Mouse (Mus musculus) right cerebral cortex, postnatal 10 days (tissue): Measurements from ENCODE around the gene Lyst.
A peak's percentile ranks its signal among the peaks of the same experiment; 100 is the strongest.

Experiments used
- DNase-seq, 2 experiments: peaks; one replicate each; pipeline ENCODE4 v3.0.0; 2021; ENCODE audit warnings: low spot score in 2 of 2

Lyst gene

GRCm38 (mm10) chr13:13590048-13591011, at the start of gene Lyst:
Gene Lyst, plus strand, starts transcription at chr13:13590397.
- peak; percentile 99 for DNase-seq

GRCm38 (mm10) chr13:13543073-13543472, 47.1 kb upstream of the Lyst start:
- DNase-seq, result peak; percentile 36 to 50

DNA sequence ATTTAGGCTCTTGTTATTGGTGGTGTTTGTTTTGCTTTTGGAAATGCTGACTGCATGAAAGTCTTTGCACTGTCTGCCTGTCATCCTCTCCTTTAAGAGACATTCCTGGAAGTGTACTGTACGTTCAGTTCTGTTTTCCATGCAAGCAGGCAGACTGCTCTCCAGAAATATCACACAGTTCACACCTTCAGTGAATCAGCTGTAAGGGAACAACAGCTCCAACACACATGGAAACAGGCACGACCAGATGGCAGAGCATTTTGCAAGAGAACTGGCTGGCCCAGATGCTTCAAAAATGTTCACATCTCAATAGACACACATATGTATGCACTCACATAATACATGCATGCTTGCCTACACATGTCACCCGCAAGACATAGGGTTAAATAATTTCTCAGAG, 43.4 kb upstream of the Lyst start:
- DNase-seq, result peak; percentile 81 to 92

DNA sequence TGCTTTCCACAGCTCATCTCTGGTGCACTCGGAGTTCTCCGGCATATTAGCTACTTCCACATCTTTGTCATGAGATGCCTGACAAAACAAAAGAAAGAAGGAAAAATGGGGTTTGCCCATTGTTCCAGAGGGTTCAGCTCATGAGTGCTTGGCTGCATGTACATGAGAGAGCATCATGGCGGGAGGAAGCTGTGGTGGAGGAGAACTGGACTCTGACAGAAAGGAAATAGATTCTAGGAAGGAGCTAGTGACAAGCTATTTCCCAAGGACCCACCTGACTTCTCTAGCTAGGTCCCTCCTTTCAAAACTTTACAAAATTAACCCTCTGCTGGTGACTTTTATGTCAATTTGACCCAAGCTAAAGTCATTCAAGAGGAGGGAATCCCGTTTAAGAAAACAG, 42.3 kb upstream of the Lyst start:
- DNase-seq, result no peak

GRCm38 (mm10) chr13:13548431-13549190, 41.6 kb upstream of the Lyst start:
- no peak for DNase-seq

DNA sequence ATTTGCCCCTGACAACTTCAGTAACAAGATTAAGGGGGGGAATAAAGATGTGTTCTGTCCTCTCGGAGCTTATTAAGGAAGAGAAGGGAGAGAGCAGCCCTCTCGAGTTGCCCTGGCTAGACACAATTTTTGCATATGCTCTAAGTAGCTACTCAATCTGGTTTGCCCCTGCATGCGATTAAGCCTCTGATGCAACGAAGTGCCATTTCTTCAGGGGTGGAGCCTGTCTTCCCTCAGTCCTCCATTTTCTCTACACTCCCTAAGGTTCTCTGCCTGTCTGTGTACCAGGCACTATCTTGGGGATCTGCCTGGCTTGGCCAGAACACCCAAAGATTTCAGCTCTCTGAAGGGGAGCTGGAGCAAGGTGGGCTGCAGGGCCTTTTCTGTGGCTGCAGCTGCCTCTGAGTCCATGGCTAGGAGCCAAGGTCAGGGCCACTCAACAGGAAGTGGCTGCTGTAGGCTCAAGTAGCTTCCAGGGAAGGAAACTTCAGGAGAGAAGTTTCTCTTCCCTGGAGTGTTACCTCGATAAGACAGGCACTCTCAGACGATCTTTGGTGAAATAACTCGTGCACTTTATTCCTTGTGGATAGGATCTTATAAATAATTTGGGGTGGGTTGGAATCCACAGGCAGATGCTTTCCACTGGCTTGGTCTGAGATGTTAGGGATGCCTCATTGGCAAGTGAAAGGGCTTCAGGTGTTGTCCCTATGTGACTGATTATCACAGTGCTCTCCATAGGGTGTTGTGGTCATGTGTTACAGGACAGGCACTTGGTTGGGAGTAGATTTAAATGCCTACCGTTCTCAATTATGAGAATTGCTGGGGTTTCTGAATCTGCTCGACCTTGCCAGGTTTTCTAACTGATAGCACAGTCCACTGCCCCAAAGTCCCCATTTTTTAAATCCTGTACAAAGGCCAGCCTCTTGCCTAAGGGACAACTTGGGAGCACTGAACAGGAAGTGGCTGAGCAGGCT, 40.2 kb upstream of the Lyst start:
- DNase-seq, result no peak

DNA sequence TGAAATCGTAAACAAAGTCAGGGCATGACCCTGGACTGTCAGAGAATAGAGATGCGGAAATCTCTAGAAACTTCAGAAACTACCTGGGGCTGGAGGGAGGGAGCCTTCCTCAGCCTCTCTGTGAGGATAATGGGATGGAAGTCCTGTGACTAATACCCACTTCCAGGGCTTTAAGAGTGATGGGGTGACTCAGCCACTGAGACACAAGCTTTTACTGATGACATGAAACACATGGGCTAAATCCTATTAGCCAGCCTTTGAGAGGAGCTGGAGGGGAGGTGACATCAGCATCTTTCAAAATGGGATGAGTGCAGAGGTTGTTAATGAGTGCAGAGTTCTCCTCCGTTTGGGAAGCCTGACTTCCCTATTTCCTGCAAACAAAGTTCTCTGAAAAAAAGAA, 38.2 kb upstream of the Lyst start:
- no peak for DNase-seq

DNA sequence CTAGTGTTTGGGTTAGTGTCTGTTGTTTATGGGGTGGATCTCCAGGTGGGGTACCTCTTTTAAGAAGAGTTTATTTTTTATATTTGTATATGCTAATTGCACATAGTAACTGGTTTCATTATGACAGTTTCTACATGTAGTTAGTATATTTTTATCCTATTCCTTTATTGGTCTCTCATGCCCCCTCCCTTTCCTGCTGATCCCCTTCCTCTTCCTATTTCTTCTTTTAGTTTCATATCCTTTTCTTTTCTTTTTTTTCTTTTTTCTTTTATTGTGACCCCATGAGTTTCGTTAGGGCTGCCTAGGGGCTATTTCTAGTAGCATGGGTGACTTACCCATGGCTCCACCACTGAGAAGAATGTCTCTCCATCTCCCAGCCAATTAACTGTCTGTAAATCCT, 36.5 kb upstream of the Lyst start:
- DNase-seq, result no peak

DNA sequence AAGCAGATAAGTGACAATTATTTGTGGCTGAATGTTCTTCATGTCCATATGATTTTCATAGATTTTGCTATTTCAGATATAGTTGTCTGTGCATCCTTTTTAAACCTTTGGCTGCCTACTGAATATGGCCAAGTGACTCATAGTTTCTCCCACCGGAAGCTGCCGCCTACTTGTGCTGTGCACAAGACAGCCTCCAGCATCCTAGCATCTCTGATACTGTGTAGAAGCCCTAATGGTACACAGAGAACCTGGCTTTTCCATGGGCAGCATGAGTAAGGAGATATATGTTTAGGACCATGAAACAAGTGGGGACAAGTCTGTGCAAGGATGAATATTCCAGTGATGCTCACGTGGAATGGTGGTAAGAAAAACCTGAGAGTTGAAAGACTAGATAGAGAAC, 35.0 kb upstream of the Lyst start:
- DNase-seq, result no peak

DNA sequence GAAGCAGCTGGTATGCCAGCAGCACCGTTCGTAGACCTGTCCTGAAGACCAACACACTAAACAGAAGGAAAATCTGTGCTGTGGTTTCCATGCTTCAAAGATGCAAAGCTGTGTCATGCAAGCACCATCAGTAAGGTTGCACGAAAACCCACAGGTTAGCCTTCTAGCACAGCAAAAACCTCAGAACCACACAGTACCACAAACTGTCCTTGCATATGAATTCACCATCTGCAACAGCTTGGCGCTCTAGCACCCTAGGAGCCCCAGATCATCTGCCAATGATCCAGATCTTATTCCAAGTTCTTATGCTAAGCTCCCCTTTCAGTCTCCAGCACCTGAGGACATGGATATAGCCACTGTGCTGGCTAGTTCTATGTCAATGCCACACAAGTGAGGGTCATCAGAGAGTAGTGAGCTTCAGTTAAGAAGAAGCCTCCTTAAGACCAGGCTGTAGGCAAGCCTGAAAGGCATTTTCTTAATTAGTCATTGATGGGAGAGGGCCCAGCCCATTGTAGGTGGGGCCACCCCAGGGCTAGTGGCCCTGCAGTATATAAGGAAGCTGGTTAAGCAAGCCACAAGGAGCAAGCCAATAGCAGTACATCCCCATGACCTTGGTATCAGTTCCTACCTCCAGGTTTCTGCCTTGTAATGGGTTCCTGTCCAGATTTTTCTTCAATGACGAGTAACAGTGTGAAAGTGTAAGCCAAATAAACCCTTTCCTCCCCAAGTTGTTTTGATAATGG, 33.0 kb upstream of the Lyst start:
- no peak for DNase-seq

DNA sequence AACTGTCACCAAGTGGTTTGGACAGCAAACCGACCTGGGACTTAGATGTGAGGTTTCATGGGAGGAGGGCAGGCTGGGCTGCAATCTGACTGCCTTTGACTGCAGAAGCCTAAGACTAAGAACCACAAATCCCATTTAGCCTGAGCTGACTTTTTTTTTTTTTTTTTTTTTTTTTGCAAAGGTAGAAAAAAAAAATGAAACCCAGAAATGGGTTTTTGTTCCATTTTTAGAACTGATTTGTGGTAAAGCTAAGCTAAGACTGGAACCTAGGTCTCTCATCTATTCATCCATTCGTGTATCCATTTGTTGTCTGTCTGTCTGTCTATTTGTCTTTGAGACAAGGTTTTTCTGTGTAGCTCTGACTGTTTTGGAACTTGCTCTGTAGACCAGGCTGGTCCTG, 31.9 kb upstream of the Lyst start:
- no peak for DNase-seq

- DNase-seq, result no peak
Measured at GRCm38 (mm10) chr13:13558900-13559299, 31.3 kb upstream of the Lyst start.

- DNase-seq, result no peak
Measured at GRCm38 (mm10) chr13:13562571-13562970, 27.6 kb upstream of the Lyst start.

- no peak for DNase-seq
Measured at GRCm38 (mm10) chr13:13564116-13564515, 26.1 kb upstream of the Lyst start.

- no peak for DNase-seq
Measured at GRCm38 (mm10) chr13:13564541-13564940, 25.7 kb upstream of the Lyst start.

GRCm38 (mm10) chr13:13567640-13568039, 22.6 kb upstream of the Lyst start:
- no peak for DNase-seq

- DNase-seq, result no peak
Measured at GRCm38 (mm10) chr13:13568824-13569223, 21.4 kb upstream of the Lyst start.

GRCm38 (mm10) chr13:13569603-13570002, 20.6 kb upstream of the Lyst start:
- DNase-seq, result no peak

DNA sequence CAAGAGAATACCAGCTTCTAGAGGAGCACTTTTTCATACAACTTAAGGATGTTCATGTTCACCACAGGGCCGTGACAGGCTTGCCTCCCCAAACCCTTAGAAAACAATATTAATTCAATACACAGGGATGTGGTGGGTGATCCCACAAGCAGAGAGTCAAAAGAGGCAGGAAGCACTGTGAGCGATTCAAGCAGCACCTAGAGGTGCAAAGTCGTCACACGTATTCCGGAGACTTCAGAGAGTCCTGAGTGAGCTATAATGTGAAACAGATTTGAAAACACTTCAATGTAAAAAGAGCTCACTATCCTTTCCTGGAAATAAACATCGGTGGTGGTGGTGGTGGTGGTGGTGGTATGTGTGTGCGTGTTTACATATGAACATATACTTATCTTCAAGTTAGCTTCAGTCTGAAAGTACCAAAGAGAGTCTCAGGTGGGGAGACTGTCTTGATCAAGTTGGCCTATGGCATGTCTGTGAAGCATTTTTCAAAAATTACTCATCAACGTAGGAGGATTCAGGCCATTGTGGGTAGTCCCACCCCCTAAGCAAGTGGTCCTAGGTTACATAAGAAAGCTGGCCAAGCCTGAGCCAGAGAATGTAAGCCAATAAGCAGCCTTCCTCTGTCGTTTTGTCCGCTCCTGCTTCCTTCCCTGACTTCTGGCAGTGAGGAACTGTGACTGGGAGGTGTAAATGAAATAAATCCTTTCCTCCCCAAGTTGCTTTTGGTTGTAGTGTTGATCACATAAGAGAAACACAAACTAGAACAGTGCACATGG, 17.9 kb upstream of the Lyst start:
- DNase-seq, result no peak

DNA sequence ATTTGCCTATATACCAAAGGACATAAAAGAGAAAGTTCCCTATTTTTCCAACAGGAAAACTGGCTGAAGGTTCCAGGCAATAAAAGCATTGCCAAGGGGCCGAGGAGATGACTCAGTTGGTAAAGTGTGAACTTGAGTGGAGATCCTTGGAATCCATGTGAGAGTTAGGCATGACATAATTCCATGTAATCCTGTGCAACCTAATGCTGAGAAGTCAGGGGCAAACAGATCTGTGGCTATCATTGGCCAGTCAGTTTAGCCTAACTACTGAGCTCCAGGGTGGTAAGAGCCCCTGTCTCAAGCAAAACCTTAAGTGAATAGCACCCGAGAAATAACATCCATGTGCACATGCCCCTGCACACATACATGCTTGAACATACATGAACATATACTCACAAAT, 17.3 kb upstream of the Lyst start:
- DNase-seq, result no peak
